Mouse (Mus musculus): Measurements from ENCODE around the gene B4galt2. TPM values are rescaled to one million over a fixed set of nuclear protein-coding genes. Genes with fewer than 3 reads are reported as not detected.

The B4galt2 gene
- polyA plus RNA-seq, 1 experiment: 122 TPM

DNA sequence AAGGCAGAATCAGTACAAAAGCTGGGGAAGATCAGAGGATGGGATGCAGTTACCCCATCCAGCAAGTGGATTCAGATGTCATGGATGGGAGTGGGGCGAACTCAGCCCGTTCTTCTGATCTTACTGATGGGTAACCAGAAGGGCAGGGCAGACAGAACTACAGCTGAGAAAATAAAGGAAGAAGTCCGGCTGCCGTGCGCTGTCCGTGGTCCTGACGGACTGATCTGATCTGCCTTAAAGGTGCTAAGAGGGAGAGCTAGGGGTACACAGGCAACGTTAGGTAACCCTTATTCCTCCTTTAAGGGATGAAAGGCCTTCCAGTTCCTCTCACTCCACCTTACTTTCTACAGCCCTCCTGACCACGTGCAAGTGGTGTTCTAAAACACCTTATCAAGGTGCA, 10.1 kb upstream of the B4galt2 start:
- TF ChIP-seq CTCF (IDR thresholded peaks at IDR 0.05; ENCODE audit: extremely low read depth, insufficient read depth, low read length) (no peak), POLR2A (IDR thresholded peaks at IDR 0.05; ENCODE audit: extremely low read depth, insufficient read depth, low read length) (no peak)
- Histone ChIP-seq H3K4me1 (ENCODE audit: control insufficient read depth, insufficient read depth, low read length) (no peaks in the 10 kb centered on the region), H3K4me3 (ENCODE audit: insufficient read depth, low read length) (no peak overlapping the region), H3K27ac (ENCODE audit: insufficient read depth, low read length) (no peak overlapping the region)

DNA sequence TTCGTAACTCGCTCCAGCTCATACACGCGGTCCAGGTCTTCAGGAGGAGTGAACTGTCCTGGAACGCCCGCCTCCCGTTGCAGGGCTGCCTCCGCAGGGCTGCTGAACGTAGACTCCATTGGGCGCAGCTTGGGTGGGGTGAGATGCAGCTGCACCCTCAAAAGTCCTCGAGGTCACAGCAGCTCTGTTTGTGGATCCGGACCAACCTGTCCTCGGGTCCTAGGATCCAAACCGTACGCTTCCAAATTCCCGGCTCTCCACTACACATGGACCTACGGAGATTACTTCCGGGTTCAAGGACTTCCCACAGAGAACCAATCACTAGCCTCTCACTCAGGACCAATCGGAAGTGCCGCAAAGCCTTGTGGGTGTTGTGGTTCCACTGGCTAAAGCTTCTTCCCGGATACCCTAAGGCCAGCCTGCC, 8.5 kb upstream of the B4galt2 start, which contains the start of gene Dph2:
TSS of gene Dph2 (minus strand) at position 295 of the 424 bp plus-strand sequence.
- H3K4me1 ChIP-seq (ENCODE audit: control insufficient read depth, insufficient read depth, low read length): no peaks in the 10 kb centered on the region
- TF ChIP-seq CTCF (IDR thresholded peaks at IDR 0.05; ENCODE audit: extremely low read depth, insufficient read depth, low read length): no peak
- TF ChIP-seq POLR2A (IDR thresholded peaks at IDR 0.05; ENCODE audit: extremely low read depth, insufficient read depth, low read length): no peak
- H3K4me3 ChIP-seq (ENCODE audit: insufficient read depth, low read length): peak within 1 kb of the TSS; percentile 66
- H3K27ac ChIP-seq (ENCODE audit: insufficient read depth, low read length): no peak within 1 kb of the TSS

DNA sequence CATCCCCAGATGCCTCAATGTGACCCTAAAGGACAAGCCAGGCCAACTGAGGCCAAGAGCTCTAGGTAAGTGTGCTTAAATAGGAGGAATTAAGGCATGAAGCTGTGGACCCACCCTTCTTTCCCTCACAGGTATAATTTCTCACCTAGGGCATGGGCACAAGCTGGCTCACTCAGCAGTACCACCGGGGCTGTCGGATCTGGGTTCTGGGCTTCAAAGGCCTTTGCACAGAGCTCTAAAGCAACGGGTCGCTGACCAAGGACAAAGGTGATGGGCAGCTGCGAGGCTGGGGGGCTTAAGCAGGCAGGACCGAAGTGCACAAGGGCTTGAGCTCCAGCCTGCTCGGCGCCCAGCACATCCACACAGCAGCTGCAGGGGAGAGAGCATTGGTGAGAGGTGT, 7.5 kb upstream of the B4galt2 start:
- no peaks in the 10 kb centered on the region for H3K4me1 ChIP-seq (ENCODE audit: control insufficient read depth, insufficient read depth, low read length)
- H3K4me3 ChIP-seq (ENCODE audit: insufficient read depth, low read length): no peak overlapping the region
- H3K27ac ChIP-seq (ENCODE audit: insufficient read depth, low read length): no peak overlapping the region
- TF ChIP-seq CTCF (IDR thresholded peaks at IDR 0.05; ENCODE audit: extremely low read depth, insufficient read depth, low read length) (no peak), POLR2A (IDR thresholded peaks at IDR 0.05; ENCODE audit: extremely low read depth, insufficient read depth, low read length) (no peak)

DNA sequence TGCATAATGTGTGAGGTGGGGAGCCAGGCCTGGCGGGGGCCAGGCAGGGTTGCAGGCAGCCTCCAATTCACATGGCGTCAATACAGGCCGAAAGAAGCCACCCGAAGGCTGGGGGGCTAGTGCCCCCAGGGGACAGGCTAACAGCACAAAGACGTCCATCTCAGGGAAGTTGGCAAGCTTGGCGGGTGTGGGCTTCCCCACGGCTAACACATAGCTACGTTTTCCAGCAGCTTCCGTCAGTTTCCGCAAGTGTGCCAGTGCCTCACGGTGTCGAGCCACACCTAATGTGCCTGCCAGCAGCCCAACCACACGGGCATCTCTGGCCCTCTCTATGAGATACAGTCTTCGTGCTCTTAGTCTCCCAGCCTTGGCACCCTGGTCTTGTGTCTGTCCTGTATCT, 6.7 kb upstream of the B4galt2 start:
- no peak overlapping the region for H3K4me3 ChIP-seq (ENCODE audit: insufficient read depth, low read length)
- TF ChIP-seq POLR2A (IDR thresholded peaks at IDR 0.05; ENCODE audit: extremely low read depth, insufficient read depth, low read length) (no peak), CTCF (IDR thresholded peaks at IDR 0.05; ENCODE audit: extremely low read depth, insufficient read depth, low read length) (no peak)
- H3K27ac ChIP-seq (ENCODE audit: insufficient read depth, low read length): no peak overlapping the region
- 0 out of 2 replicates have a peak, but pooled peaks cover 3% of the 10 kb centered on the region for H3K4me1 ChIP-seq (ENCODE audit: control insufficient read depth, insufficient read depth, low read length)

DNA sequence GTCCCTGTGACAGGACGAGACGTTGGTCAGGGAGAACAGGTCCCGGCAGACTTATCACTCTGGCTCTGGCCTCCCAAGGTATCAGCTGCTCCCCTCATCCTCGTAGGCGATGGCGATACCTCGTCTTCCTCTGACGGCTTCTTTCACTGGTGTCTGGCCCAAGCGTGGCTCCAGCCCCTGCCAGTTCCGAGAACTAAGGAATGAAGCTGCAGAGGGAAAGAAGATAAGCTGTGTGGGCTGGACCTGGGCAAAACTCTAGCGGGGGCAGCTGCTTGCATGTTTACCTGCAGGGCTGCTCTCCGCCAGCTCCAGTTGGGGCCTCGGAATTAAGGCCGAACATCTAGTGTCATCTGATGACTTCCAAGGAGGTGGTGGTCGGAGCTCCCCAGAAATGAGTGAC, 6.2 kb upstream of the B4galt2 start:
- TF ChIP-seq POLR2A (IDR thresholded peaks at IDR 0.05; ENCODE audit: extremely low read depth, insufficient read depth, low read length) (no peak), CTCF (IDR thresholded peaks at IDR 0.05; ENCODE audit: extremely low read depth, insufficient read depth, low read length) (no peak)
- H3K4me1 ChIP-seq (ENCODE audit: control insufficient read depth, insufficient read depth, low read length): peaks cover 3% of the 10 kb centered on the region; the same call in 1 of the 2 replicates
- H3K27ac ChIP-seq (ENCODE audit: insufficient read depth, low read length): no peak overlapping the region
- no peak overlapping the region for H3K4me3 ChIP-seq (ENCODE audit: insufficient read depth, low read length)

DNA sequence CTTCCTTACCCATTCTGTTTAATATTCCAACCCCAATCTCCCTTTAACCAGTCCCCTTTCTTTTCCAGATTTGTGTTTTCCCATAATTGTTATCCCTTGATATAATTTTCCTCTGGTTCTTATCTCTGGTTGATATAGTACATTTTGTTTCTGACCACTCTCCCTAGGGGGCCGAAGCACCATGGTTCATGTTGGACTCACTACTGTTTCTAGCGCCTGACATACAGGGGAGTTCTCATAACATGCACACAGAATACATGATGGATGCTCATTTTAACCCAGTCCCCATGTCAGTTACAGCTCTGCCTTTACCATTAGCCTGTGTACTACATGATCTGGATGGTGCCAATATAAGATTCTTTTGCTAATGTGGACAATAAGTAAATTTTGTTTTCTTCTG, 4.6 kb upstream of the B4galt2 start:
- TF ChIP-seq POLR2A (IDR thresholded peaks at IDR 0.05; ENCODE audit: extremely low read depth, insufficient read depth, low read length) (no peak), CTCF (IDR thresholded peaks at IDR 0.05; ENCODE audit: extremely low read depth, insufficient read depth, low read length) (no peak)
- Histone ChIP-seq H3K4me1 (ENCODE audit: control insufficient read depth, insufficient read depth, low read length) (peaks cover 6% of the 10 kb centered on the region; the same call in 1 of the 2 replicates), H3K27ac (ENCODE audit: insufficient read depth, low read length) (no peak overlapping the region), H3K4me3 (ENCODE audit: insufficient read depth, low read length) (peak overlapping the region; percentile 47; the same call in 1 of the 2 replicates)

DNA sequence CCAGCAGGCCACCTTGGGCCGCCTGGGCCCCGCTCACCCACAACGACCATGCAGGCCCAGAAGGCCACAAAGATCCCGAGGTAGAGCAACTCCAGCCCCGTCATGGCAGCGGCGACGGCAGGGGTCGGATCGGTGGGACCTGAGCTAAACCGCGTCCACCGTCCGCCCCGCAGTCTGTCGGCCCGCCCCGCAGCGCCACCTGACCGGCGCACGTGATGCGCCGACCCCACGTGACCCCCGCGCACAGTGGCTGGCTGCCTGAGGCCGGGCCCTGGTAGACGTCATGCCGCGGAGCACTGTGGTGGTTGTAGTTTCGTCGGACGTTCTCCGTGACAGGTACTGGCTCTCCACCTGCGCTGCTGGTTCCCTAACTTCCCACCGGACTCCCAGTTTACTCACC, 3.8 kb upstream of the B4galt2 start, which contains the start of gene Atp6v0b:
TSS of gene Atp6v0b (minus strand) at position 201 of the 400 bp plus-strand sequence.
- TF ChIP-seq CTCF (IDR thresholded peaks at IDR 0.05; ENCODE audit: extremely low read depth, insufficient read depth, low read length): no peak
- TF ChIP-seq POLR2A (IDR thresholded peaks at IDR 0.05; ENCODE audit: extremely low read depth, insufficient read depth, low read length): peak; percentile 87
- peak within 1 kb of the TSS; percentile 61 for H3K27ac ChIP-seq (ENCODE audit: insufficient read depth, low read length)
- peaks cover 6% of the 10 kb centered on the region; the same call in 1 of the 2 replicates for H3K4me1 ChIP-seq (ENCODE audit: control insufficient read depth, insufficient read depth, low read length)
- peak within 1 kb of the TSS; percentile 47 for H3K4me3 ChIP-seq (ENCODE audit: insufficient read depth, low read length)

DNA sequence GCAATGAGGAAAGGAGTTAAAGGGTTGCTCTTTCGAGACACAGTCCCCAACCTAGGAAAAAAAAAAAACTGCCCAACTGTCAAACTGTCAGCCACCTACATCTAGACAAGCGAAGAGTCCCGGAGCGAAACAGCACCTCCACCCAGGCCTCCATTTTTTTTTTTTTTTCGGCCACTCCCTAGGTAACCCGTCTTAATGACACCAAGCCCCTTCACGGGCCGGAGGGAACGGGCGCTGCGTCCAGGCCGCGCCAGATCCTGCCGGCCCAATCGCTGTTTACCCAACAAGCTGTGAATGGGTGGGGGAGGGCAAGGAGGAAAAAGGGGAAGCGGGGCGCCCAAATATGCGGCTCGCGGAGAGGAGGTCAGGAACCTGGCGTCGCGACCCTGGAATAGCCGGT, 3.4 kb upstream of the B4galt2 start:
- Histone ChIP-seq H3K27ac (ENCODE audit: insufficient read depth, low read length) (peak overlapping the region; percentile 61), H3K4me3 (ENCODE audit: insufficient read depth, low read length) (peak overlapping the region; percentile 47), H3K4me1 (ENCODE audit: control insufficient read depth, insufficient read depth, low read length) (peaks cover 6% of the 10 kb centered on the region)
- TF ChIP-seq CTCF (IDR thresholded peaks at IDR 0.05; ENCODE audit: extremely low read depth, insufficient read depth, low read length): no peak
- TF ChIP-seq POLR2A (IDR thresholded peaks at IDR 0.05; ENCODE audit: extremely low read depth, insufficient read depth, low read length): no peak

DNA sequence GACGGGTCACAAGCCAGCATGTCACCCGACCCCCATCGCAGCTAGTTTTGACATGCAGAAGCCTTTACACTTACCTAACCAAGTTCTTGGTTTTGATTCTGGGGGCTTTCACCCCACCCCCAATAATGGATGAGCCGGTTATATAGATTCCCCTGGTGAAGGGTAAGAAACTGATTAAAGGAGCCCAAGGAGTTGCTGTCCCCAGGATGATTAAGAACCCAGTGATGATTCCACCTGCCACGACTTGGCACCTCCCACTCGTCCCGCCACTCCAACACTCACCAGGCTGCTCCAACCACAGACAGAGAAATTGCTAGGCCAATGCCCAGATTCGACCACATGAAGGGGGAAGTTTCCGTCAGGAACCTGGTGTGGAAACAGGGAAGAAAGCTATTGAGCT, 2.7 kb upstream of the B4galt2 start:
- Histone ChIP-seq H3K27ac (ENCODE audit: insufficient read depth, low read length) (no peak overlapping the region), H3K4me3 (ENCODE audit: insufficient read depth, low read length) (peak overlapping the region; percentile 47), H3K4me1 (ENCODE audit: control insufficient read depth, insufficient read depth, low read length) (peaks cover 6% of the 10 kb centered on the region)
- TF ChIP-seq POLR2A (IDR thresholded peaks at IDR 0.05; ENCODE audit: extremely low read depth, insufficient read depth, low read length): no peak
- no peak for TF ChIP-seq CTCF (IDR thresholded peaks at IDR 0.05; ENCODE audit: extremely low read depth, insufficient read depth, low read length)

DNA sequence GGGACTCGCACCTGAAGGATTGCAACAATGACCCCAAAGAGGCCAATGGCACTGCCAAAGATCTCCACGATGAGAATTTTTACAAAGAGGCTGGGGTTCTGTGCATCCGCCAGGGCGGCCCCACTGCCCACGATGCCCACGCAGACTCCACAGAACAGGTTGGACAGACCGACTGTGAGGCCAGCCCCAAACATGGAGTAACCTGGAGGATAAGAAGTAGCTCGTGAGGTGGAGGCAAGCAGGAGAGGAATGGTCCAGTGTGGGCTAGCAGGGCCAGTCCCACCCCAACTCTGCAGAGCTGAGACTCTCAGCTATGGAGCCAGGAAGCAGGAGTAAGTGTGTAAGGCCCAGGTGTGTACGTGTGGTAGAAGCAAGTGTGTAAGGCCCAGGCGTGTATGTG, 1.8 kb upstream of the B4galt2 start:
- peak overlapping the region; percentile 47; the same call in 1 of the 2 replicates for H3K4me3 ChIP-seq (ENCODE audit: insufficient read depth, low read length)
- TF ChIP-seq CTCF (IDR thresholded peaks at IDR 0.05; ENCODE audit: extremely low read depth, insufficient read depth, low read length) (no peak), POLR2A (IDR thresholded peaks at IDR 0.05; ENCODE audit: extremely low read depth, insufficient read depth, low read length) (no peak)
- peaks cover 6% of the 10 kb centered on the region for H3K4me1 ChIP-seq (ENCODE audit: control insufficient read depth, insufficient read depth, low read length)
- H3K27ac ChIP-seq (ENCODE audit: insufficient read depth, low read length): no peak overlapping the region

Measured in cortical plate, adult 2 months (tissue).